Mouse (Mus musculus) liver, embryonic 11.5 days (tissue): Measurements from ENCODE around the gene Cxadr. TPM values are rescaled to one million over a fixed set of nuclear protein-coding genes. Genes with fewer than 3 reads are reported as not detected.

Source experiments
- ATAC-seq: fragments of 200-750 bp; cut with Nextera tagmentation; replicated peaks from 2 replicates; pipeline ENCODE4 v1.8.0; 2017; ENCODE audit warnings: moderate number of reproducible peaks, mild to moderate bottlenecking, moderate TSS enrichment, moderate library complexity; ENCODE audit not compliant: low FRiP score
- DNase-seq: peaks from one replicate; pipeline ENCODE4 v3.0.0-alpha.2; 2017; ENCODE audit warnings: low spot score
- H3K27ac ChIP-seq: fragments of 300-500 bp; sonication (generic); 2 replicates; pipeline ENCODE4 v1.5.1; 2014; ENCODE audit warnings: mild to moderate bottlenecking, low read depth, low read length, control low read depth
- H3K27me3 ChIP-seq: fragments of 300-500 bp; sonication (generic); replicated peaks from 2 replicates; pipeline ENCODE4 v1.6.1; 2014; ENCODE audit warnings: low read length, mixed read lengths; ENCODE audit not compliant: control insufficient read depth, insufficient read depth
- H3K36me3 ChIP-seq: fragments of 300-500 bp; sonication (generic); 2 replicates; pipeline ENCODE4 v1.6.1; 2014; ENCODE audit warnings: mild to moderate bottlenecking, low read length, moderate library complexity, mixed read lengths; ENCODE audit not compliant: control insufficient read depth, insufficient read depth
- H3K4me1 ChIP-seq: fragments of 300-500 bp; sonication (generic); replicated peaks from 2 replicates; pipeline ENCODE4 v1.6.1; 2014; ENCODE audit warnings: low read length, mixed read lengths; ENCODE audit not compliant: control insufficient read depth, insufficient read depth
- H3K4me2 ChIP-seq: fragments of 300-500 bp; sonication (generic); 2 replicates; pipeline ENCODE4 v1.6.1; 2014; ENCODE audit warnings: mild to moderate bottlenecking, control low read depth, moderate library complexity
- H3K4me3 ChIP-seq: fragments of 300-500 bp; sonication (generic); 2 replicates; pipeline ENCODE4 v1.5.1; 2014; ENCODE audit warnings: low read depth, low read length, control low read depth
- H3K9ac ChIP-seq: fragments of 300-500 bp; sonication (generic); 2 replicates; pipeline ENCODE4 v1.6.1; 2014; ENCODE audit warnings: low read depth, low read length, control low read depth
- H3K9me3 ChIP-seq: fragments of 300-500 bp; sonication (generic); 2 replicates; pipeline ENCODE4 v1.6.1; 2016; ENCODE audit warnings: low read length, inconsistent platforms, mixed read lengths; ENCODE audit not compliant: control insufficient read depth
- WGBS: fragments of 180-500 bp; shearing (Covaris S2); extraction: QIAGEN DNeasy Blood & Tissue Kit; methylation state at CpG from one replicate; pipeline ENCODE4 v1.1.7; 2014; 5-methylcytosine and 5-hydroxymethylcytosine counted together
- polyA plus RNA-seq: library from polyadenylated mRNA; unstranded; fragments of >200 nt; fragmentation: Nextera tagmentation; extraction: Ambion mirVana; gene quantifications from 2 replicates; pipeline ENCODE4 v1.2.1, GENCODE M21; 2014

Gene Cxadr
- polyA plus RNA-seq, 1 experiment from 2014 or later: 13.2 TPM

DNA sequence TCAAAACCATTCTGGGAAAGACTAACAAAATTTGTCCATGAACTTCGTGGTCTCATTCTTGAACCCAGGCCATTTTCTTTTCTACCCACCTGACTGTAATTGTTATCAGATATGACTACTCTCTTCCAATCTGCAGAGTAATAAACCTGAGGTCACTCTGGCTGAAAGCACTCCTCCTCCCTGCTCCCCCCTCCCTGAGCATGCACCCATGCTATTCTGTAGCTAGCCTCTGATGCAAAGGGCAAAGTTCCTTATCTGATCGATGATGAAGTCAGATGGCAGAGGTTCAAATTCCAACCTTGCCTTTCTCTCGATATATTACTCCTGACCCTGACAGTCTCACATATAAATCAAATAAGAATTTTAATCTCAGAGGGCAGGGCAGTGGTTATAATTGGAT is 33.1 kb upstream of the Cxadr start:
- no peaks in the 10 kb centered on the region for H3K36me3 ChIP-seq

DNA sequence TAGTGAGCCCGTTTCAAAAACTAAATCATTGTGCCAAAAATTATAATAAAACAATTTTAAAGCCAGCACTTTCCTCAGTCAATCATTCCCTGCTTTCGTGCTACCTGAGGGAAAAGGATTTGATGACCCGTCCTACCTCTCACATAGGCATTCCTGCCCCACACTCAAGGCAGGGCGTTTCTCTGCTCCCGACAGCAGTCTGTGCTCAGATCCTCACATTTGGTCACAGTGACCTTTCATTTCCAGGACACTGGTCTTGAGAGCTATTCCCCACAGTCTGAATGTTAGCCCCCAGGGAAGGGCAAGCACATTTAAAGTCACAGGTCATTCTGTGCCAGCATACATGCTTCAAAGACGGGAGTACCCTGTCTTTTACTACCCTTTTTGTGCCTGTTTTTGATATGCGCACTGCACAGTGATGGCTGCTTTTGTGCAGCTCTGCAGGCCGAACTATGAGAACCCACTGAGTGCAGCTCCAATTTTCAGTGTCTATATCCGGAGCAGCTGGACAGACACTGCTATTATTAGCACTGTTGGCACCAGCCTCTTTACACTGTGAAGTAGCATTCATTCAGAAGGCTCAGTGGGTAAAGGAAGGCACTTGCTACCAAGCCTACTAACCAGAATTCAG is 26.3 kb upstream of the Cxadr start:
- no peak overlapping the region for H3K4me3 ChIP-seq
- H3K27me3 ChIP-seq: no peaks in the 10 kb centered on the region
- H3K36me3 ChIP-seq: no peaks in the 10 kb centered on the region
- ATAC-seq (no peak), DNase-seq (no peak)
- H3K4me2 ChIP-seq: no peak overlapping the region
- H3K27ac ChIP-seq: no peak overlapping the region
- 78% methylated on average over 9 of the region's 9 CpGs for WGBS
- no peaks in the 10 kb centered on the region for H3K9me3 ChIP-seq
- no peak overlapping the region for H3K9ac ChIP-seq
- no peaks in the 10 kb centered on the region for H3K4me1 ChIP-seq

More for the DNA sequence above, 33.1 kb upstream of the Cxadr start:
- Histone ChIP-seq H3K4me1 (0 out of 2 replicates have a peak, but pooled peaks cover 2% of the 10 kb centered on the region), H3K4me2 (no peak overlapping the region), H3K4me3 (no peak overlapping the region), H3K9ac (no peak overlapping the region), H3K27ac (no peak overlapping the region), H3K27me3 (no peaks in the 10 kb centered on the region), H3K9me3 (no peaks in the 10 kb centered on the region)
- 69% methylated on average over 3 of the region's 3 CpGs for WGBS
- DNase-seq: no peak
- ATAC-seq: 0 out of 2 replicates have a peak, but pooled peaks have one; percentile 30

DNA sequence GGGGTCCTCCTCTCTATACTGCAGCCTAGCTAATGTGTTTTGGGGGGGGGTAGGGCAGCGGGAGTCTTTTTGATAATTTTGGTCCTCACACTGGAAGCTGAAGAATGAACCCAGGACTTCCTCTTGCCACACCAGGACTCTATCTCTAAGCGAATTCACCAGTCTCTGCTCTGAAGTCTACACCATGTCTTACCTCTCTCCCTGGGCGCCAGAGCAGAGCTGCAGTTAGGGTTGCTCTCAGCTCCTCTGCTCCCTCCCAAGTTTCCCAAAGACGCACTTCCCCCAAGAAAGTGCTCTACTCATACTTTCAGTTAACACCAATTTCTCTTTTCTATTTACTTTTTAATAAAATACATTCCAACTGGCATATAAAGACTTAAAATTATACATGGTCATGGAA is 23.7 kb upstream of the Cxadr start:
- Histone ChIP-seq H3K27ac (no peak overlapping the region), H3K9me3 (no peaks in the 10 kb centered on the region), H3K4me3 (no peak overlapping the region), H3K27me3 (no peaks in the 10 kb centered on the region), H3K36me3 (no peaks in the 10 kb centered on the region), H3K4me1 (no peaks in the 10 kb centered on the region), H3K4me2 (no peak overlapping the region), H3K9ac (no peak overlapping the region)
- ATAC-seq: no peak
- no peak for DNase-seq
- 37% methylated on average over 4 of the region's 4 CpGs for WGBS

DNA sequence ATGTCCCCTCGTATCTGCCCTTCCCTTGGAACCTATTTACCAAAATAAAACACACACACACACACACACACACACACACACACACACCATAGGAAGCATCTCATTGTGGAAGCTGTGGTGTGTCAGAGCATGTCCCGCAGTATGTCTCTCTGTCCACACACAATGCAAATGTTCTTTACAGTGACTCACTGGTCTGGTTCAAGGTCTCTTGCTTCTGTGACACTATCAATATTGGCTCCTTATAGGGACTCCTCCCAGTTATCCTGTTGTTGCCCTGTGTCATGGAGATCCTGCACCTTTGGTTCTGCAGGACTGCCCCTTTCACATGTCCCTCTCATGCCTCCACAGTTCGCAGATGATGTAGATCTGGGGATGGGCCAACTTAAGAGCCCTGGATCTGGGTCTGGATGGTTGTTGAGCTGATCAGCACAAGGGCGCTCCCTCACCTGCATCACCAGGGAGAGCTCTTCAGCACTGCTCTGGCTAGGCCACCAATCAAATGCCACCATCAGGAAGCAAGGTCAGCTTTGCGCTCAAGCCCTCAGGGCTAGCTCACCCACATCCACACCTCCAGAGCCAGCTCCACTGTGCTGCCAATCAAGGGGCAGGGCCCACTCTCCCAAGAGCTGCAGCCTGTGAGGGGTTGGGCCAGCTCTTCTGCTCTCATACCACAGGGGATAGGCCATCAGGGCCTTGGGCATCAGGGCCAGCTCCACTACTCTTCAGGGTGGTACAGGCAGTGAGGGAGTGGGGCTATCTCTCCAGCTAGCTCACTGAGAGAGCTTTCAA is 21.0 kb upstream of the Cxadr start:
- 79% methylated on average over 5 of the region's 5 CpGs for WGBS
- Histone ChIP-seq H3K36me3 (no peaks in the 10 kb centered on the region), H3K27ac (no peak overlapping the region), H3K9ac (no peak overlapping the region), H3K4me3 (no peak overlapping the region), H3K4me1 (no peaks in the 10 kb centered on the region), H3K9me3 (no peaks in the 10 kb centered on the region), H3K27me3 (no peaks in the 10 kb centered on the region), H3K4me2 (no peak overlapping the region)
- DNase-seq (no peak), ATAC-seq (no peak)

DNA sequence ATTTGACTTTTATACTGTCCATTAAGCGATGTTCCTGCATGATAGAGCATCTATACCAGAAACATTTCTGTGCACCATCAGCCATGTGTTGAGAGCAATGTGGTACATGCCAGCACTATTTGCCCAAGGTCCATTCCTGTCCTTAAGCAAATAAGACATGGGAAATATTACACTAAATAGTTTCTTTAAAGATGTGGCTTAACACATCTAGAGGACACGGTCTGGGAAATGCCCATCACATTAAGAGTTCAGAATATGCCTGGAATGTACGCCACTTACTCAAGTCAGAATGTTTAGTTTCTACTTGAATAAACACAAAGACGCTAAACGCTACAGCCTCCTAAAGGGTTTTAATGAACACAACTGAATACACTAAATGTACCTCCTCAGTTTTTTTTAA is 18.1 kb upstream of the Cxadr start:
- no peaks in the 10 kb centered on the region for H3K4me1 ChIP-seq
- H3K27me3 ChIP-seq: no peaks in the 10 kb centered on the region
- WGBS: 76% methylated on average over 5 of the region's 5 CpGs
- H3K36me3 ChIP-seq: no peaks in the 10 kb centered on the region
- H3K27ac ChIP-seq: no peak overlapping the region
- ATAC-seq (no peak), DNase-seq (no peak)
- H3K9ac ChIP-seq: no peak overlapping the region
- no peak overlapping the region for H3K4me3 ChIP-seq
- H3K4me2 ChIP-seq: no peak overlapping the region
- H3K9me3 ChIP-seq: no peaks in the 10 kb centered on the region

DNA sequence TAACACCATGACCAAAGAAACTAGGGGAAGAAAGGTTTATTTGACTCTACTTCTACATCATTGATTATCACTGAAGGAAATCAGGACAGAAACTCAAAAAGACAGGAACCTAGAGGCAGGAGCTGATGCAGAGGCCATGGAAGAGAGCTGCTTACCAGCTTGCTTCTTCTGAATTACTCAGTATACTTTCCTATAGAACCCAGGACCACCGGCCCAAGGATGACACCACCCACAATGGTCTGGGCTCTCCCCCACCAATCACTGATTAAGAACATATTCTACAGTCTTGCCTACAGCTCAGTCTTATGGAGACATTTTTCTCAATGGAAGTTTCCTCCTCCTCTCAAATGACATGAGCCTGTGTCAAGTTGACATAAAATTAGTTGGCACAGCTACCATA is 7.2 kb upstream of the Cxadr start:
- Histone ChIP-seq H3K4me2 (no peak overlapping the region), H3K9me3 (no peaks in the 10 kb centered on the region), H3K36me3 (no peaks in the 10 kb centered on the region), H3K9ac (no peak overlapping the region), H3K4me1 (peaks cover 3% of the 10 kb centered on the region), H3K27ac (no peak overlapping the region), H3K4me3 (no peak overlapping the region), H3K27me3 (no peaks in the 10 kb centered on the region)
- DNase-seq: no peak
- no peak for ATAC-seq
- 94% methylated on average over 1 of the region's 1 CpGs for WGBS

DNA sequence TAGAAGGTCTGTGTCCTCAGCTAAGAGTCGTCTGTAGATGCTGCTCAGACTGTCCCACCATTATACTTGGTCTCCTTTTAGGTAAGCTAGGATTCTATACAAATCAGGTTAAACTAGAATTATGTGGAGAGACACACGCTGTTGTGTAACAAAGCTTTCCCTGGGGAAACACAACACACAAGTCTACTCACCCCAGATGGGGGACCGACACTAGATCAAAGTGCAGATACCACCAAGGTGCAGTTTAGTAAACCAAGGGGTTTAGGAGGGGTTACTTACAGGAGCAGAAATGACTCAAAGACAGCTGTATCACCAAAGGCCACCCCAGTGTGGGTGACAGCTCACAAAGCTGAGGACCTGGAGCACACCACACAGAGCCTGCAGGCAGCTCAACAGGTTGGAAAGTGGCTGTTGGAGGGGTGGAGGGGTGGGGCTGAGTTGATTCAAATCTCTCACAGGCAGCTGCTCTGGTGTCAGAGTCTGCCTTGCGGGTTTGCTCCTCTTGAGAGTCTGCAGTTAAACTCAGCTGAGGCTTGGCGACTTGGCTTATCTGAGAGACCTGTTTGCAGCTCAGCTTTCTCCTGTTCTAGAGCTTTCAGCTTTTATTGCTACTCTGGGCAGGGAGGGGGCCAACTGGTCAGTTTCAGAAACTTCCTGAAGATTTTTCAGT is 6.5 kb upstream of the Cxadr start:
- no peaks in the 10 kb centered on the region for H3K27me3 ChIP-seq
- H3K9me3 ChIP-seq: no peaks in the 10 kb centered on the region
- H3K4me2 ChIP-seq: no peak overlapping the region
- H3K4me1 ChIP-seq: peaks cover 3% of the 10 kb centered on the region
- H3K27ac ChIP-seq: no peak overlapping the region
- 38% methylated on average over 5 of the region's 5 CpGs for WGBS
- H3K4me3 ChIP-seq: no peak overlapping the region
- ATAC-seq (peak; percentile 90), DNase-seq (no peak)
- no peak overlapping the region for H3K9ac ChIP-seq
- no peaks in the 10 kb centered on the region for H3K36me3 ChIP-seq

DNA sequence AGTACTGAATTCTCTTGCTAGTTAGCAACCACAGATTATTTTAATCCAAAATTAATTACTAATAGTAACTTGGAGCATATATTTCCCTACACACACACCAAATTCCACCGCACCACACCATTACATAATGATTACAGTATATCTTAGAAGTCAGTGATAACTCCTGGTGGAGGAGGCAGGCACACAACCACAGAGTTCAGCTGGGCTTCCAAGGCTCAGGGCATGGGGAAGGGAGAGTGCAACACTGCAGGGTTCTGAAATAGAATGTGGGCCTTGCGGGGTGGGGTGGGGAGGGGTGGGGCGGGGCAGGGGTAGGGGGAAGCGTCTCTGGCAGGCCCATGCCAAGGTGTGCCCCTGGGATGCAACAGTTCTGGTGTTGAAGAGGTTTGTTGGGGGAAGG is 5.7 kb upstream of the Cxadr start:
- Histone ChIP-seq H3K36me3 (no peaks in the 10 kb centered on the region), H3K27me3 (peaks cover 6% of the 10 kb centered on the region), H3K4me1 (peaks cover 3% of the 10 kb centered on the region), H3K9ac (no peak overlapping the region), H3K27ac (no peak overlapping the region), H3K4me2 (no peak overlapping the region), H3K4me3 (no peak overlapping the region), H3K9me3 (no peaks in the 10 kb centered on the region)
- DNase-seq: no peak
- WGBS: 43% methylated on average over 4 of the region's 4 CpGs
- ATAC-seq: no peak
